Mouse (Mus musculus): ENCODE measurements around the gene Eif4h.
A peak's percentile ranks its signal among the peaks of the same experiment; 100 is the strongest.
"Not testable (repeated sequence)": the region's sequence is repeated elsewhere in the genome, so short reads cannot be mapped to it uniquely, and the experiment has no call there.

Gene Eif4h

DNA sequence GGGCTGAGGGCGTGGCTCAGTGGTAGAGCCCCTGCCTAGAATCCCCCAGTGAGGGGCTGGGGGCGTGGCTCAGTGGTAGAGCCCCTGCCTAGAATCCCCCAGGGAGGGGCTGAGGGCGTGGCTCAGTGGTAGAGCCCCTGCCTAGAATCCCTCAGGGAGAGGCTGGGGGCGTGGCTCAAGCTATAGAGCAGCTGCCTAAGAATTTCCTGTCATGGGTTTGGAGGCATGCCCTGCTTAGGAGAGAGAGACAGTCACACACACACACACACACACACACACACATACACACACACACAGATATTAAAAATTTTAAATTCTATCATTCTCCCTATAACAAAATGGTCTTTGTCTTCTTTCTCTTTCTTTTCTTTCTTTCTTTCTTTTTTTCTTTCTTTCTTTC lies 9.7 kb upstream of the Eif4h start:
- not testable (repeated sequence) for DNase-seq

DNA sequence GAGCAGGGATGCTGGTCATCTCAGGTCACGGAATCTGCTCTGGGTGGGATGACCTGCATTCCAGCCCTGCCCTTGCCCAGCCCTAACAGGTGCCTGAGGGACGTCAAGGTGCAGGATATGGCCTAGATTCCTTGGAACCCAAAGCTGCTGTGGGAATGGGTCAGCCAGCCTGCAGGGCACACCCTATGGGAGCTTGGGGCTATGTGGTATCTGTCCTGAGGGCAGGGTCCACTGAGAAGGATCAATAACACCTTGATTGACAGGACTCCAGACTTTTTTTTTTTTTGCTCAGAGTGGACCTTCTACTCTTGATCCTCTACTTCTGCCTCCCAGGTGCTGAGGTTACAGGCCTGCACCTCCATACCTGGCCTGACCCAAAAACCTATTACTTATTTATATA lies 8.1 kb upstream of the Eif4h start:
- no peak for DNase-seq

DNA sequence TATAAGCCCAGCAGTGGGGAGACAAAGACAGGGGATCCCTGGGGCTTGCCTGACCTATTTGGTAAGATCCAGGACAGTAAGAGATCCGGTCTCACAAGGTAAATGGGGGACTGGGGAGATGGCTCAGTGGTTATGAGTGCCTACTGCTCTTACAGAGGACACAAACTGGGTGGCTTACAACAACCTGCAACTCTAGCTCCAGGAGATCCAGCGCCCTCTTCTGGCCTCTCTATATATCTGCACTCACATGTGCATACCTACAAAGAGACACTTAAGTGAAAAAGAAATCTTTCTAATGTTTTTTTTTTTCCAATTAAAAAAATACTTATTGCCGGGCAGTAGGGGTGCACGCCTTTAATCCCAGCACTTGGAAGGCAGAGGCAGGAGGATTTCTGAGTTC lies 7.2 kb upstream of the Eif4h start:
- DNase-seq: no peak

DNA sequence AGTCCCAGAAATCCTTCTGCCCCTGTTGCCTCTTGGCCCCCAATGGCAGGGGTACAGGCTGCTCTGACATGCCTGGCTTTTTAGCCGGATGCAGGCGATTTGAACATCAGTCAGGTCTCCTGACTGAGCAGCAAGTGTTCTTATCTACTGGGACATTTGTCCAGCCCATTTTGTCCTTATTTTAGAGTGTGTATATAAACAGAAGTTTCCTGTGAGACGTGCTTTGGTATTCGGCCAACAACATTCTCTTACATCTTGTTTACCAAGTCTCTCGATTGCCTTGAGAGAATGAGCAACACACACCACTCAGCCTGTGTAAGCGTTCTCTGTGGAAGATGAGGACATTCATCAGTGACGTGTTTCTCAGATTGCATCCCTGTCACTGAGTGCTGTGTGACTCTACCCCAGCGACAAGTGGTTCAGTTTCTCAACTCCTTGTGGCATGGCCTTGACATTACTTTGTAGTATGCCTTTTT lies 5.4 kb upstream of the Eif4h start:
- no peak for DNase-seq

DNA sequence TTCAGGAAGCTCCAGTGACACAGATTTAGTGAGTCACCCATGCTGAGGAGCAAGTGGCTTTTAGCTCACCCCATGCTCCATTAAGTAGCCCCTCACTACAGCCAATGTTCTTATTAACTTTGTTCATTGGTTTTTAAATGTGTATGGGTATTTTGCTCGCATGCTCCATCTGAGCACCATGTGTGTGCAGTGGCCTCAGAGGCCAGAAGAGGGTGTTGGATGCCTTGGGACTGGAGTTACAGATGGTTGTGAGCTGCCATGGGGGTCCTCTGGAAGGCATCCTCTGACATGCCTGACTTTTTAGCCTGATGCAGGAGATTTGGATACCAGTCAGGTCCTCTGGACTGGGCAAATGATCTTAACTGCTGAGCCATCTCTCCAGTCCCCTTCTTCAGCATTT lies 4.8 kb upstream of the Eif4h start:
- DNase-seq: no peak

DNA sequence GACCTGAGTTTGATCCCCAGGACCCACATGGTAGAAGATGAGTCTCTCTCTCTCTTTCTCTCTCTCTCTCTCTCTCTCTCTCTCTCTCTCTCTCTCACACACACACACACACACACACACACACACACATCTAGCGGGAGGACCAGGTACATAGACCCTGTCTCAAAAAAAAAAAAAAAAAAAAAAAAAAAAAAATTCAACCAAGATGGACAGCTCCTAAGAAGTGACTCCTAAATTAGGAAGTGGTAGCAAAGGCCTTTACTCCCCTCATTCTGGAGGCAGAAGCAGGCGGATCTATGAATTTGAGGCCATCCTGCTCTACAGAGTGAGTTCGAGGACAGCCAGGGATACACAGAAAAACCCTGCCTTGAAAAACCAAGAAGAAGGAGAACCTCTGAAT lies 1.1 kb upstream of the Eif4h start:
- no peak for DNase-seq

DNA sequence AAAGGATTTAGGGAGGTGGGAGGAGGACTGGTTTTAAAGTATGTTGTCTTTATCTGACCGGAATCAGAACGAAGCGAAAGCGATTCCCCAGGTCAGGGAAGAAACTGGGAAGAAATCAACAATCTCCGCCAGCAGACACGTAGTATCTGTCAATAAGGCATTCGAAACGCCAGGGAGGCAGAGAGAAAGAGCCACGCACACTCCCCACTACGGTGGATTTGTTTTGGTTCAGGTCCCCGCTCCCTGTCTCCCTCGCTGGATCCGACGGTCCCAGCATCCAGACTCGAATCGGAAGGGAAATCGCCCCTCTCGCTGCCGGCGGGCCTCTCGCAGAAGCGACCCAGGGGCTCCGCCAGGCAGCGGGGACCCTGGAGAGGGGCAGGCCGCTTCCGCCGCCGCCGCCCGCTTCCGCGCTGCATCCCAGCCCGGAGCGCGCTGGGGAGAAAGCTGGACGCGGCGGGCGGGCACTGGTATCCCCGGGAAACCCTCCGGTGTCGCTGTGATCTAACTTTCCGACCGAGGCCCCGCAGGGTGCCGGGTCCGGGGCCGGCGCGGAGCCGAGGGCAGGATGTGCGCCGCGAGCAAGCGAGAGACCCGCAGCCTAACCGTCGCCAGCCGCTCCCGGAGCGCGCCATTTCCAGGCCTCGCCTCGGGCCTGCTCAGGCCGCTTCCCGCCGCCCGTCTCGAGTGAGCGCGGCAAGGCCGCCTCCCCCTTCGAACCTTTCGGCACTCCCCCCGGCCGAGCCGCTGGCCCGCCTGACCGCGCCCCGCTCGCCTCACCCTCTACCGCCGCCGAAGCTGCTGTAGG lies 625 bp downstream of the Eif4h start:
- no peak for DNase-seq

DNA sequence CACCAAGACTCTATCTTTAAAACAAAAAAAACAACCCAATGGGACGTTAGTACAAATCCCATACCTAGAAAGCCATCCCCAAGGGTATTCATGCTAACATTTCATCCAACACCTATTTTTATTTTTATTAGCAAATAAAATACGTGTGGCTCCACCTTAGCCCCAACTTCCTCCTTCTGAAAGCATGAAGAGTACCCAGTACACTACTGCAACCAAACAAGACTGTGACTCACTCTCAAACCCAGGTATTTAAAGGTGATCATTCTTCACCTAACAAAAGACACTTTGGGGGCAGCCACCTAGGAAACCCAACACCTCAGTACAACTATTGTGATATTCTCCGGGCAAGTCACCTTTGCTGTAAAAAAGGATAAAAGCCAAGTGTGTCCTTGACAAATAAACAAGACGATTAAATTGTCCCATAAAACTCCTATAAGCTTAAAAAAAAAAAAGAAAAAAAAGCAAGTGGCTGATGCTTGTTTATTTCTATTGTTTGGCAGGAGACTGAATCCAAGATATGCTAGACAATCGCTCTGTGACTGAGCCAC lies 1.4 kb downstream of the Eif4h start:
- DNase-seq: no peak

DNA sequence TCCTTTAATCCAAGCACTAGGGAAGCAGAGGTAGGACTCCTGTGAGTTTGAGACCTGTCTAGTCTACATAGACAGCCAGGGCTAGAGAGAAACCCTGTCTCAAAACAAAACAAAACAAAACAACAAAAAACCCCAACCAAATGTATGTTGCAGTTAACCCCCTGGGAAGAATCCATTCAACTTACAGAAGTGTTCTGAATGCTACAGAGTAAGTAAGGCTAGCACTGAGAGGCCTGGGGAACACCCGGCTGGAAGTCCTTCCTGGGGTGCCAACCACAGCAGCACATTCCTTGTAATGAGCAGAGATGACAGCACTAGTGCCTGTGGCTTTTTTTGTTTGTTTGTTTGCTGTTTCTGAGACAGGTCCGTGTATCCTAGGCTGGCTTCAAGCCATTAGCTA lies 6.4 kb downstream of the Eif4h start:
- no peak for DNase-seq

DNA sequence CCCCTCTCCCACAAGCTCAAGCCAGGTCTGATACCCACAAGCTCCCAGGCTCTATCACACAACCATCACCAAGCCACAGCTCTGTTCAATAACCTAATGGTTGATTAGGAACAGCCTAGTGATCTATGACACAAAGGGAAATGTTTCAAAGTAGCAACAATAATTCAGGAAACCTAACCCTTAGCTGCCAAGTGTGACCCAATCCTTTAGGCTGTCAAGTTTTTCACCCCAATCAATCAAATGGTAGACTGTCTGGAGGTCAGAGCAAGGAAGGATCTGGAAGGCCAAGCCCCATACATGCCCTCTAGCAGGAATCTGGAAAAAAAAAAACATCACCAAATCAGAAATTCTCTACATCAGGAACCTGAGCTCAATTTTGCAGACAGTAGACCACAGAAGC lies 8.5 kb downstream of the Eif4h start:
- DNase-seq: no peak

DNA sequence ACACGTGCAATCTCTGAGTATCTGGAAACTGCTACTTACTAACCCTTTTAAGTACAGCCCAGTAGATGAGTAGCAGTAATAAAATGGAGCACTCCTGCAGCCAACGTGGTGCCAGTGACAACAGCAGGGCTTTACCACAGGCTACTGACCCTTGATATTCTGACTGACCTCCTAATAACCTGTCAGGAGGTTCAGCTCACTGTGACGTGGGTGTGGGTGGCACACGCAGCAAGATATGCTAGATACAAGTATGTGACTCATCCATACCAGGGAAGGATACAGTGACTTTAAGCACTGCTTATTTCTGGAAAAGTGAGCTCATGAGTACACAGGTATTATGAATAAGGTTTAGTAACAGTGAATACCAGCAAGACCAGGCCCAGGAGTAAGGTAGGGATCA lies 9.8 kb downstream of the Eif4h start:
- no peak for DNase-seq

DNA sequence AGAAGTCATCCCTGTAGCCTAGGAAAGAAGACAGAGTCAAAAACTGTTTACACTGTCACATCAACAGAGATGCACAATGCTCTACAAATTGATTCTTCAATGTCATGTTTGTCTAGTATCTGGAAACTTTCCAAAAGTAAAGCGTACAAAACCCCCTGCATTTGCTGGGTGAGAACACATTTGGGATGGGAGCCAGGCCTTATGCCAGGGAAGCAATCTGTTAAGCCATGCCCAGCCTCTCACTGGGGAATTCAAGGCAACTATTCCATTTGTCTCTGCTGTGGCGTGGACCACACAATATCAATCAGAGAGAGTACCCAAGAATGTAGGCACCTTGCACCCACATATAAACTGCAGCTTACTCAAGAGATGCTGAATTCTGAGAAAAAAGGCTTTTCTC lies 17.2 kb downstream of the Eif4h start:
- DNase-seq: no peak

DNA sequence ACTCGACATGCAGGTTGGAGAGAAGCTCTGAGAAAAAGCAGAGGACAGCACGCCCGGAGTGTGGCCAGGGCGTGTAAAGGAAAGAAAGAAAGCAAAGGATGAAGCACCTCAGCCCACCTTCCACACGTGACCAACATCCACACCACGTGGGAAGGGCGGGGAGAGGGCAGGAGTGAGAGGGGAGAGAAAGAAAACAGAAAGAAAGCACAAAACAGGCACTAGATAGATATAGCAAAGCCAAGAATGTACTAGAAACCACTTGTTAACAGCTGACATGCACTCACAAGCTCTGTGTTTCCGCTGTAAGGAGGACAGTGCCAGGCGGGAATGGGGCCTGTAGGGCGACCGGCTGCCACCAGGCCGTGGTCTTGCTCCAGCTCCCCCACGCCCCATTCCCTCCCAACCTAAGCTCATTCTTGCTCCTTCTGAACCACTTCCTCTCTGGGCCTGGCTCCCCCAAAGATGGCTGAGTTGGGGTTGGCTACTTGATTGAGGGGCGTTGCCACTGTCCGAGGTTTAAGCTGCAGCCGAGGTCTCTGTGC lies 18.1 kb downstream of the Eif4h start:
- no peak for DNase-seq

DNA sequence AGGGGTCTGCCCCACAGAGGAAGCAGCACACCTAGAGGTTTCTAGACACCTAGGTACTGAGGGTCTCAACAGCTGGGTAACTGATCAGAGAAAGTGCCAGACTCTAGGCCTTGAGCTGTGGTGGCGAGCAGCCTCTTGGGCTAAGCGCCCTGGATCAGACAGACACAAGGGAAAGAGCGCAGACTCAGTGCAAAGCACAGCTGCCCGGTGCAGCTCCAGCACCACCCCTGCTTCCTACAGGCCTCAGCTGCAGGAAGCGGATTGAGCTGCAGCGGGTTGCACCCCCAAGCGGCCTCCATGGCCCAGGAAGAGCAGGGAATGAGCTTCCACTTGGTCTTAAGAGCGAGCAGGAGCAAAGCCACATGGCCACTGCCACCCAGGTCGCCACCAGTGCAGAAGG lies 18.8 kb downstream of the Eif4h start:
- DNase-seq: no peak

DNA sequence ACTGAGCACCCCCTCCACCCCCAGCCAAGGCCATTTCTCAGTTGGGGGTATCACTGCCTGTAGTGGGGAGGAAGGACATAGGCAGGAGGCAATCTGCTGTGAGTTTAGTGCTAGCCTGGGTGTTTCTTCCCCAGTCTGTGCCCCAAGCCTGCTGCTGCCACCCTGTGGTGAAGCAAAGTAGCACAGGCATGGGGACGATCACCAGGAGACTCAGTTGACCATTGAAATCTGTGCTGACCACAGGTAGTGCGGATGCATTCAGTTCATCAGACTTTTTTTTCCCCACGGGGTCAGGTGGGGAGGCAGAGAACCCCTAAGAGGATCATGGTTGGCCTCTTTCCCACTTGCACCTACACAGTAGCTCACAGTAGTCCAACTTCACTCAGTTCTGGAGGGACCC lies 22.2 kb downstream of the Eif4h start:
- peak; percentile 16 to 43 for DNase-seq

DNA sequence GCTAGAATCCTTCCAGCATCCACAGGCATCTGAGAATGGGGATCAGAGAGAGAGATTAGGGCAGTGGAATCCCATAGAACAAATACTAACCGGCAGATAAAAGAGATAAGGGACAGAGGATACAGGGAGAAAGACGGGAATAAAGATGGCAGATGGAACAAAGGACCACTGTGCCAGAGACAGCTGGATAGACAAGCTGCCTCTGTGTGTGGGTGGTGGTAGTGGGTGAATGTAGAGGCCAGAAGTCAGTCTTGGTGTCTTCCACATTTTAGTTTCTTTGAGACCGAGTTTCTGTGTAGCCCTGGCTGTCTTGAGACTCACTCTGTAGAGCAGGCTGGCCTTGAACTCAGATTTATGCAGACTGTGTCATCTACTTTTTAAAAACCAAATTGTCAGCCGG lies 23.5 kb downstream of the Eif4h start:
- no peak for DNase-seq

DNA sequence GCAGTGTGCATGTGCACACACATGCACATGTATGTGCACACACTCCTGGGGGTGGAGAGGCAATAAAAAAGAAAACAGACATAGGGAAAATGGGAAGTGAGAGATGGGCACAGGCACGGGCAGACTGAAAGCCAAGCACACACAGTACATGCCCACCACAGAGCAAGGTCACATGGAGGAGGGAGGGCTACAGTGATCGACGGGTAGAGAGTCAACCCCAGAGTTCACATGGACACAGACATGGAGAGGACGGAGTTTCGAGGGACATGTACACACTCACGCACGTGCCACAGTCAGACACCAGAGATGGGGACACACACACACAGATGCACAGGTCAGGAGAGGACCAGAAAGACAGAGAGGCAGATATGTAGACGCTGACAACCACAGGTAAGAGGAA lies 23.9 kb downstream of the Eif4h start:
- no peak for DNase-seq

DNA sequence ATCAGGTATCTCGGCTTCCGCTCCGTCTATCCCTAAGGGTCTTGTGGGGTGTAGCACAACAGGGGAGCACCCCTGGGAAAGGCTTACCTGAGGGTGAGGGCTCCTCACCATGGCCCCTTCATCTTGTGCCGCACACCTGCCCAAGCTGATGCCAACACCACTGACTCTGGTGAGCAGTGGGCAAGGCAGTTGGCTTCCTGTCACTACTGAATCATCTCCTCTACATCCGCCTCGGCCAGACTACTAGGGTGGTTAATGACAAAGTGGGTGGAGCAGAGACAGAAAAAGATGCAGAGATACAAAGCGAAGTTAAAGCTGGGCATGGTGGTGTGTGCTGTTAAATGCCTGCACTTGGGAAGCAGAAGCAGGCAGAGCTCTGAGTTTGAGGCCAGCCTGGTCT lies 24.5 kb downstream of the Eif4h start, which contains the start of gene Lat2:
Gene Lat2 (minus strand): TSS at position 224 of the 400 bp plus-strand sequence.
- no peak for DNase-seq

DNA sequence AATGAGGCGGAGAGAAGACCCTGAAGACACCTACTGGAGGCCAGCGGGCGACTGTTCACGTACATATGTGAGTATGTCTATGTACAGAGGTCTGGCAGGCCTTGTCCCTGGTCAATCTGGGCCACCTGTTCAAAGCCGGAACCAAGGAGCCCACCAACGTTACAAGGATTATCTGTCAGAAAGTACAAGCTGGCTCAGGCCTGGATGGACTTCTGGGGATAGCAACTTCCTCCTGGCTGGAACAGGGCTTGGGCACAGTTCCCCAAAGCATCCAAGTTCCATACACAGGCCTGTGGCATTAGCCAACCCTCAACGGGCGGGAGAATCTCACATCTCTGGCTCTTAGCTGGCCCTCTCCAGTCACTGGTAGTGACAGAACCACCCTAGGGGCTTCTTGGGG lies 25.0 kb downstream of the Eif4h start:
- no peak for DNase-seq

DNA sequence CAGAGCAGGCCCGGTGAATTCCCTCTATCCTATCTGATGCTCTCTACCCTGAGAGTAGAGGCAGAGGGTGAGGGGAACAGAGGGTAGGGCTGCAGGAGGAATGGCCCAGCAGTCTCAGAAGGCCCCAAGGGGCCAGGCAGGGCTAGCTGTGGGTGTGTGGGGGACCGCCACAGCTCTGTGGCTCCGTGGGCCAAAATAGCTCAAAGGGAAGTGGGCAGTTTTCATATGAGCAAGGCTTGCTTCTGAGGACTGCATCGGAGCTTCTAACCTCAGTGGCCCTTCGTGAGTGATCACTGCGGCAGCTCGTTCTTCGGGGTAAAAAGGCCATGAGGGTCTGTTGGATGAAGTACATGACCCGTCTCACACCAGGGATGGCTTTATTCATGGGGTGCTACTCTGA lies 25.6 kb downstream of the Eif4h start:
- no peak for DNase-seq

DNA sequence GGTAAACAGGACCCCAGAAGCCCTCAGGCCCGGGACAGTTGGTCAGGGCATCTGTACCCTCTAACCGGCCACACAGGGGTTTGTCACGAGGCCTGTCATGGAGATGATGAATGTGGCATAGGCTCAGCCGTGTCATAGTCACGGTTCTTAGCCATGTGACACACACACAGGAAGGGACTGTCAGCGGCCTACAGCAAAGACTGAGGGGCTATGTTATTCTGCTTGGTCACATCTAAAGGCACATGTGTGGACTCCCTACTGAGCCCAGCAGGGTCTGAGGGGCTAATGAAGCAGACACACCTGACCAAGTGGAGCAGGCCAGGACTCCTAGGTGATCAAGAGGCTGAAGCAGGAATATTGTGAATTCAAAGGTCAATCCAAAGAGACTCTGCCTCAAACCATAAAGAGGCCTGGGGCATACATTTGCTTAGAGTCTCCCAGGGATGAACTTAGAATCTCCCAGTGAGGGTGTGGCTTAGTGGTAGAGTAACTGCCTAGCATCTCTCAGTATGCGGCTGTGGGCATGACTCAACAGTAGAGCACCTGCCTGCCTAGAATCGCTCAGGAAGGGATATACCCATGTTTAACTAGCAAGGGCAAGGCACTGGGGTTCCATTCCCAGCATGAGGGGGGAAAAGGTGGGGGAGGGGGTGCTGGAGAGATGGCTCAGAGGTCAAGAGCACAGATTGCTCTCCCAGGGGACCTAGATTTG lies 27.3 kb downstream of the Eif4h start:
- no peak for DNase-seq

DNA sequence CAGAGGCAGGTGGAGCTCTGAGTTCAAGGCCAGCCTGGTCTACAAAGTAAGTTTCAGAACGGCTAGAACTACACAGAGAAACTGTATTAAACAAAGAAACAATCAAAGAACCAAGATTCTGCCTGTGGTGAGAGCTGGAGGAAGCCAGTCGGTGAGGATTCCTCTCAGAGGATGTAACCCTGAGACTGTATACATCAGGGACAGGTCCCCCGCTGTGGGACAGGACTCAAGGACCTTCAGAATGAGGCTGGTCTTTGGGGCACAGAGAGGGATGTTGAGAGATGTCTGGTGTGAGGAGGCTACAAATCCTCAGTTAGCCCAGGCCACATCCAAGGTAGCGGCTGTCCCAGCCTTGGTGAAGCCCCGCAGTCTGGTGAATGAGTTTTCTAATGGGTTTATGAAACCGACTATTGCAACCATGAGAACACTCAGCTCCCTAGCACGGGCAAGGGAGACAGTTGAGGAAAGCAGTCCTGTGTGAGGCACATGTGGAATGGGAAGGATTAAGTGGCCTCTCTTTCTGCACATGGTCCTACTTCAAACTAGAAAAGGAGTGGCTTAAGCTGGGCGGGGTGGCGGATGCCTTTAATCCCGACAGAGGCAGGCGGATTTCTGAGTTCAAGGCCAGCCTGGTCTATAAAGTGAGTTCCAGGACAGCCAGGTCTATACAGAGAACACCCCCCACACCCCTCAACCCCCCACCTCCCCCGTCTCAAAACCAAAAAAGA lies 29.2 kb downstream of the Eif4h start:
- no peak for DNase-seq

DNA sequence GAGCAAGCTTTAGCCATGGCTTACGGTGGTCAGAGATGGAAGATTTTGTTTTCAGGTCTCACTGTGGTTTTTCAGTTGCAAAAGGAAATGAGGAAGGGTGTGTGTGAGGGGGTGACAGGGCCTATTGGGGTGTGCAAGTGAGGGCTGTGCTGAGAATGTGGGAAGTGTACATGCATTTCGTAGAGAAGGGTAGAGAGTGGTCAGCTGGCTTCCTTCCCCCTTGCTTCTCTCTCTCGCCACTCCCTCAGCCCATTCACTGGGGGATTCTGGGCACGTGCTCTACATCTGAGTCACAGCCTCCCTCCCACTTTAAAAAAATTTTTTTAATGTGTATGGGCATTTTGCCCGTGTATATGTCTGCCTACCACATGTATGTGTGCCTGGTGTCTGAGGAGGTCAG lies 32.2 kb downstream of the Eif4h start:
- DNase-seq: peak in 1 of 2 experiments; percentile 10

Measured in thymus, adult 18-20 months (tissue).